Mouse (Mus musculus) myocyte (in vitro differentiated cells): Measurements from ENCODE around the gene Slc19a3.

Experiments
- MYOG ChIP-seq, 3 experiments: IDR thresholded peaks; one replicate each; pipeline ENCODE4 v1.6.1; 2011; ENCODE audit warnings: control low read depth in 2 of 3, low read depth in 2 of 3, mild to moderate bottlenecking in 2 of 3; ENCODE audit not compliant: insufficient read length in 2 of 3, control insufficient read depth in 1 of 3, insufficient read depth in 1 of 3
- POLR2A ChIP-seq: IDR thresholded peaks from one replicate; pipeline ENCODE4 v1.6.1; 2011; ENCODE audit warnings: low read depth, mild to moderate bottlenecking, control low read depth, moderate library complexity; ENCODE audit not compliant: insufficient read length
- POLR2AphosphoS2 ChIP-seq: IDR thresholded peaks from one replicate; pipeline ENCODE4 v1.6.1; 2011; ENCODE audit warnings: low read depth, control low read depth; ENCODE audit not compliant: insufficient read length
- TCF12 ChIP-seq: IDR thresholded peaks from one replicate; pipeline ENCODE4 v1.6.1; 2011; ENCODE audit warnings: mild to moderate bottlenecking, control low read depth; ENCODE audit not compliant: poor library complexity, insufficient read depth, severe bottlenecking

- TF ChIP-seq TCF12 (no peak), POLR2A (no peak), MYOG (IDR thresholded peaks at IDR 0.05; ENCODE audit: control insufficient read depth in 1 of 3, insufficient read depth in 1 of 3, insufficient read length in 2 of 3, low read depth in 2 of 3) (no peak), POLR2AphosphoS2 (no peak)
Observed at GRCm38 (mm10) chr1:83014477-83014876, 23.8 kb downstream of the Slc19a3 start.
